Mouse (Mus musculus): Measurements from ENCODE around the gene B230118H07Rik.
A peak's percentile ranks its signal among the peaks of the same experiment; 100 is the strongest.

B230118H07Rik gene

DNA sequence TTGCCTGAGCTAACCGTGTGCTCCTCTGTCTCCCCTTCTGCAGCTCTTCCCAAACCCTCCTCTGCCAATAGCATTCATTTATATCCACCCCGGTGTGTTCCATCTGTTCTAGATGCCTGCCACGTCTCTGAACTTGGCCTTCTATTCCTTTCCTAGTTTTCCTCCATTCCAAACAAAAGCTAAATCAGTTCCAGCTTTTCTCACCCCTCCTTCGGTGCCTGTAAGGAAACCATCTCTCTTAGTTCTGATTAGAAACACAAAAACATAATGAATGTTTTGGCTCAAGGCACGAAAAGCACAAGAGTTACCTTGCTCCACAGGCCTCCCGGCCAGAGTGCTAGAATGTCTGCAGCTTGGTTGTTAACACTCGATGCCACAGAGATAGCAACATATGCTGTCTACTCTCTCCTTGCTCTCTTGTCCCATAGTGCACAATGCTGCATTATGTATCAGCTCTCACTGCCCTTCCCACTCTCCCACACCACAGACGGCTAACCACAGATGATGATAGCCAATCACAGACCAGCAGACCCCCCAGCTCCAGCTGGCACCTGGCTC is at the start of gene B230118H07Rik, which contains the start of gene Rag1:
Gene B230118H07Rik (minus strand): TSS at position 419 of the 558 bp plus-strand sequence.
Gene Rag1 (minus strand): TSS at position 388 of the 558 bp plus-strand sequence.
- DNase-seq: no peak

DNA sequence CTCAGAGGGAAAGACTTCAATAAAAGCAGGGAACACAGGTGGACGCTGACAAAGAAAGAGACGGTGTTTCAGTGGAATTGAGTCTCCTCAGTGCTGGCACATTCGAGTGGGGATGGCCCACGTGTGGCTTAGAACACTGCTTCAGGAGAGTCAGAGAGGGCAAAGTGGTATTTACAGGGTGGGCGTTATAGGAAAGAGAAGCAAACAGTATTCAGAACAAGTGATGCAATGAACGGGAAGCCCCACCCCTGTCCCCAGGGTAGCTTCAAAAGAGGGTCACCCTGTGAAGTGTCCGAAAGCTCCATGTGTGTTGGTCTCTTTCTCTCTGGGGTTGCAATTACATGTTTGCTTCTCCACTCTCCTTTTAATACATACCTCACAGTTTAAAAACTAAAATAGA is 46.3 kb upstream of the B230118H07Rik start:
- no peak for DNase-seq

DNA sequence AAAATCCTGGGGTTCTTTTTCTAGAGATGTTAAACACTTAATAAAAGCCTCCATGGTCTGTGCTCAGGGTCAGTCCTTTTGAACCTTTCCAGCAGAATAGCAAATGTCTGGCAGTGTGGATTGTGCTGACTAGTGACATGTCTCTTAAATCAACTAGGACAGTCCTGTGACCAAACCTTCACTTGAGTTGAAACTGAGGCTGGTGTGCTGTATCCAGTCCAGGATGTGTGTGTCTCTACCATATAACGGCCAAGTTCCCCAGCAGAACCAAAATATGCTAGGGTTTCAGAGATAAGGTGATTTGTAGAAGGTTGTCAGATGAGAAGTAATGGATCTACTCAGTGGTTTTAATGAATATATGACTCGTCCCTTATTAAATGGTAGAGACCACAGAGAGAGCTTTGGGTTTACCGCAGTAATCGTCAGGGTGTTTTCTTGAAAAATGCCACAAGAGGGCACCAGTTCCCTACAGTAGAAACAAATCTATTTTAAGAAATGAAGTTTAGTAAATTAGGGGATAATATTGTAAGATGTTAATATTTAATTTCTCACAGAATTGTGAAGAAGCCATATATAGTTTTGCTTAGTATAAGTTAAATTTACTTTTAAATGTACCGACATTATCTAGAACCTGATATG is 44.4 kb upstream of the B230118H07Rik start:
- DNase-seq: peak; percentile 27 to 51

DNA sequence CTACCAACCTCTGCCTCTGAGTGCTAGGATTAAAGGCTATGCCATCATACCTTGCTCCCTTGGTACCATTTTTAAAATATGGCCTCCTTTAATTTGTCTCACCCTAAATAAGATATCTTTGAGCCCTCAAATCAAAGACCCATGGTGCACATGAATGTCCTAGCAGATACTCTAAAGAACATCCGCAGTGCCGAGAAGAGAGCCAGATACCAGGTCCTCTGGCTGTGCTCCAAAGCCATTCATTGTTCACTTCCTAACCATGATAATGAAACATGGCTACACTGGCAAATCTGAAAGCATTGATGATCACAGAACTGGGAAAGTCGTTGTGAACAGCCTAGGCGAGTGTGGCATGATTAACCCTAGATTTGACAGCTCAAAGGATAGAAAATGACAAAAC is 43.7 kb upstream of the B230118H07Rik start:
- DNase-seq: no peak

DNA sequence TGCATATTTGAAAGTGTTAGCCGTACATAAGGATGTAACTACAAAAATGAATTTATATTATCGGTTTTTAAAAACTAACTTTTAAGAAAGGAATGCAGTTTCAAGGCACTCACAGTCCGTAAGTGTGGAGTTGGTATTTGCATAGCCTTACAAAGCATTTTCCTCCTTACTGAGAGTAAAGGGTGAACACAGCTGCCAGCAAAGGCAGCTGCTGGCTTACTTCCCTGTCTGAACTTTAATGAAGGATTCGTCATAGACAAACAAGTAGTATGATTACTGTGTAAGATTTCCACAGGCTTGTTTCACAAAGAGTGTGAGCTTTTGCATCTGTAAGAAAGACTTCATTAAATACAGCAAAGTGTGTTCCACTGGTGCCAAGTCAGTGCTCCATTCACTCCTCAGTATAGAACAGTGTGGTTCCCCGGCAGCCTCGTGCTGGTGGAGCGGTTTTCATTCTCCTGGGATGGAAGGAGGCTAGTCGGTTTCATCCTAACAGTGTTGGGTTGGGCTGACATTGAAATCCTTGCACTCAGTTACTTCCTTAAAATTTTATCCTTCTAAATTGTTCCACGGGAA is 41.0 kb upstream of the B230118H07Rik start:
- DNase-seq: no peak

DNA sequence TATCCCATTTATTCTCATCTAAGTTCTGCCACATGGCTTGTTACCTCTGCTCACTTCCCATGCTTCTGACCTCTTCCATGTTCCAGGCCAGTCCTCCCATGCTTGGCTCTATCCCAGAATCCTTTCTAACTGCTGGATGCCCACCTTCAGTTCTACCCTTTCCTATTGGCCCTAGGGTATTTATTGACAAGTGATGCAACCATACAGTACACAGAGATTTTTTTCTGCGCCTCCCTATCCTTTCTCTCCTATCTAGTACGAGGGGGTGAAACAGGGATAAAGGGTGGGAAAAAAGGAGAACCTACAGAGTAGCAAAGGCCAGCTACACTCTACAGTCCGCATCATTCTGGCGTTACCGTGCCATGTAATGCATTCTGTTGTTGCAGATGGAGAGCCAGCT is 38.7 kb upstream of the B230118H07Rik start:
- DNase-seq: no peak

DNA sequence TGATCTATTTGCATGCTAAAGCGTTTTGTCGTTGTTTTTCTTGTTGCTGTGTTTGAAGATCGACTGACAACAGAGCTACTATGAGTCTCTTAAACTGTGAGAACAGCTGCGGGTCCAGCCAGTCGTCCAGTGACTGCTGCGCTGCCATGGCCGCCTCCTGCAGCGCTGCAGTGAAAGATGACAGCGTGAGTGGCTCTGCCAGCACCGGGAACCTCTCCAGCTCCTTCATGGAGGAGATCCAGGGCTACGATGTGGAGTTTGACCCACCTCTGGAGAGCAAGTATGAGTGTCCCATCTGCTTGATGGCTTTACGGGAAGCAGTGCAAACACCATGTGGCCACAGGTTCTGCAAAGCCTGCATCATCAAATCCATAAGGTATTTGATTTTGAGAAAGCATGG is 35.1 kb upstream of the B230118H07Rik start:
- DNase-seq: peak; percentile 69 to 82

DNA sequence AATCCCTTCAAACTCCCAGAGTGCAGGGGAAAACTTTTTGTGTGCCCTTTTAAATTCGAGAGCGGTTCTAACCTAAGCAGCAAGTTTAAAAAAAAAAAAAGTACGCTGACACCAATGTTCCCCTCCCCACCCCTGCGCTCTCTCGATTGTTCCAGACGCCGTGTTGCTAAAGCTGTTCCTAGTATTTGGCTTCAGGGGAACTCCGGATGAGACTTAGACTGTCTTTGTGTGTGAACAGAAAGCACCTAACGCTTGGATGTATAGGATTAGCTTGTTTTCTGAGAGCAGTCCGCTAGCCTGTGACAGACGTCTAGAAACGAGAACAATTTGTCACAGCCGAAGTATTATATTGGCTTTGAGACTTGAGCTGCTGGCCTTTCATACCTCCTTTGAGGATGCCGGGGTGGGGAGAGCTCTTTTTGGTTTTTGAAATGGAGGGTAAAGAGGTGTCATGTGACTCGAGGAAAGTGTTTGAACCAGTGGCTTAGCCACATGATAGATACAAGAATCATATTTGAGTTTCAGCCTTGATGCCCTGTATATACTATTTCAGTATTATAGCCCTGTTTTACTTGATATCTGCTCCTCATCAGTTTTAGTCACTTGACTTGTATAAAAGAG is 29.9 kb upstream of the B230118H07Rik start:
- peak in 1 of 2 experiments; percentile 17 for DNase-seq

DNA sequence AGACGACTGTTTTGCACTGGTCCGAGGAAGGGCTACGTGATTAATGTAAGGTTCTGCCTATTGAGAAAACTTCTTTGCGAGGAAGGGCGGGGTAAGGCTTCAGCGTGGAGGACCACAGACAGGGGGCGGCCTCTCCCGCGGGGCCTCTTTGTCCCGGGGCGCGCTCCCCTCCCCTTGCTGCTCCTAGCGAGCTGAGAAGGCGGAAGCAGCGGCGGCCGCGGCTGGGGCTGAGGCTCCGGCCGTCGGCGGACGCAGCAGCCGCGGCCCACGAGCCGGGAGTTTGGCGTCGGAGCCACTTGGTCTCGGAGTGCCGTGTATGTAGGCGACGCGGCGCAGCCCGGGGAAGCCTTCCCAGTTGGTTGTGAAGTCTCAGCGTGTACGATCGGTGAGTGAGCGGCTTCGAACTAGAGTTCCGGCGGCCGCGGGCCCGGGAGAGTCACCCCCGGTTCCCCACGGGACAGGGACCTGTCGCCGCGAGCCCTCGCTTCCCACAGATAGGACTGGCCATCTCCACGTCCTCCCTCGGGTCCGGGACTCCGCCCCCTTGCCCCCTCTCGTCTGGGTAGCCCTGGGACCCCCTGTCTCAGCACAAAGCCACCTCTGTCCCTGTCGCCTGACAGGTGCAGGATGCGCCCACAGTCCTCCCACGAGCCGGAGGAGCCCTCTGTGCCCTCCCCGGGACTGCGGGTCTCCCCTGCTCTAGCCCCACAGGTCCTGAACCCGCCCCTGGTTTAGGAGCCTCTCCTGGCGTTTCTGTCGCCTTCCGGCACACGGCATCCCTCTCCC is 29.1 kb upstream of the B230118H07Rik start, which contains the start of gene Traf6:
Gene Traf6 (plus strand): TSS at position 194 of the 786 bp plus-strand sequence.
- DNase-seq: peak; percentile 88 to 95

DNA sequence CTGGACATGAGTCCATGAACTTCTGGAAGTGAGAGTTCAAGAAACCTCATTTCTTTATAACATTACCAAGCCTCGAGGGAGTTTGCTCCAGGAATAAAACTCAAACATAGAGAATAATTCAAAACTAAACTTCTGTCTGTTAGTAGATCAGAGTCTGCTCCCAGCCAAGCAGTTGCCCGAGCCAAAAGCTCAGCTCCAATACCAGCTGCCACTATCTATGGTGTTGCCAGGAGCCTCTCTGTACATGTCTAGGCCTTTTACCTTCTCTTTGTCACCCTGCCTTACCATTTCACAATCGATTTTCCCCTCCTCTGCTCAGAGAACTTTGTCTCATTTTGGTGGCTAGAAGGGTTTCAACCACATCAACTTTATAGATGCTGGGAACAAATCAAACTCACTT is 24.2 kb upstream of the B230118H07Rik start:
- no peak for DNase-seq

DNA sequence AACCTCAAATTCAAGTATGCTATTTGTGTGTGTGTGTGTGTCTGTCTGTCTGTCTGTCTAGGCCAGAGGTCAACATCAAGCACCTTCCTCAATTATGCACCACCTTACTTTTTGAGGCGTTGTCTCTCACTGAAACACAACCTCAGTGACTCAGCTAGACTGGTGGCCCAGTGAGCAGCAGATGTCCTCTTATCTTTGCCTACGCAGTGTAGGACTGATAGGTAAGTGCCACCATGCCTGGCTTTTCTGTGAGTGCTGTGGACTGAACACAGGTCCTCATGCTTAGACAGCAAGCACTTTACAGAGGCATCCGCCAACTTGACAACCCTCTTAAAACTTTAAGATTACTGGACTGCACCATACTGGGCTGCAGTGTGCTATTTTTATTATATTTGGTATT is 19.4 kb upstream of the B230118H07Rik start:
- DNase-seq: no peak

DNA sequence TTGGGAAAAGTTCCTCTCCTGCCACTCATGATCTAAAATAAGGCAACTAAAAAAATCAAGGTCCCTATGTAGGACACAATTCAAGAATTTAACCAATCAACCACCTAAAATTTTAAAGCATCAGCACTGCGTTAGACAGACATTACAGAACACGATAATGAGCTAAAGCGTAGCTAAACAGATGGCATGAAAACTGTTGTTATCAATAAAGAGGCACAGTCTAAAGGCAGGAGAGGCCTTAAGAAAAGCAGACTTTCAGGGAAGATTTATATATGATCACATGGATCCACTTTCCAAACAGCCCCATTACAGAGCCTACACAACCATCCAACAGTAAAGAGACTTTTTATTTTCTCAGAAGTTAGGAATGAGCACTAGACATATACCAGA is 16.4 kb upstream of the B230118H07Rik start:
- DNase-seq: no peak

DNA sequence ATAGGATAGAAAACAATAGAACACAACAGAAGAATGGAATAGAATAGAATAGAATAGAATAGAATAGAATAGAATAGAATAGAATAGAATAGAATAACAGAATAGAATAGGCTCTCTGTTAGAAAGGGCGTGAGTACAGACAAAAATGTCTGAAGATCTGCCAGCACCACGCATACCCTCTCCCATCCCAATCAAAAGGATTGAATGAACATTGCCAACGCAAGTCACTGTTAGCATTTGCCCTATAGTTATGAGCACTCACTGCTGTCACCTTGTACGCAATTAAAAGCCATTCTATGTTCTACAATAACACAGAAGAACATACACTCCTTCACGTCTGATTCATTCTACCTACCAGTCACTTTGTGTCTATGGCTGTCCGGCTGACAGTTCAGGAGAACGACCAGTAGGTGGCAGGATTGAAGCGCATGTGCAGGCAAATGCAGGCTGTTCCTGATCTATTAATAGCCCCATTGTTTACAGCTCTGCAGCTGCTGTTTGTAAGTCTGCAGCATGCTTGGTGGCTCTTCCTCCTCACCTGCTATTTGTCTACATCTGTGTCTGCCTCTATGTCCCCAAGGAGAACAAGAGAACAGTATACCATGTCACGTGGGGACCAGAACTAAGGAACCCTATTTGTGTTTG is 15.8 kb upstream of the B230118H07Rik start:
- DNase-seq: peak; percentile 80 to 88

DNA sequence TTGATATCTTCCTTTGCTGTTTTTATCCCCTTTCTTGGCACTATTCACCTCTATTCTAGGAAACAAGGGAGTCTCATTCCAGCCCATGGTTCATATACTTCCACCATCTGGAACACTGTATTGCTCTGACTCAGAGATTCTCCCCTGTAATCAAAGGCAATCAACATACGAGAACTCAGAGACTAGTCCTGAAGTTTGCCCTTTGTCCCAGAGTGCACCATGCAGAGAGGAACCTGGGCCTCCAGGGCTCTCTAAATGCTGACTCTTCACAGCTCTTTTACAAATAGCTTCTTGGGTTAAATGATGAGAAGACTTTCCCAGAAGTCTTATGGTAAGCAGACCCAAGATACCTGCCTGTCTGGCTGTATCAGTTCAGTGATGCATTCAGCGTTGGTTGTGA is 11.2 kb upstream of the B230118H07Rik start:
- peak; percentile 14 to 15 for DNase-seq

DNA sequence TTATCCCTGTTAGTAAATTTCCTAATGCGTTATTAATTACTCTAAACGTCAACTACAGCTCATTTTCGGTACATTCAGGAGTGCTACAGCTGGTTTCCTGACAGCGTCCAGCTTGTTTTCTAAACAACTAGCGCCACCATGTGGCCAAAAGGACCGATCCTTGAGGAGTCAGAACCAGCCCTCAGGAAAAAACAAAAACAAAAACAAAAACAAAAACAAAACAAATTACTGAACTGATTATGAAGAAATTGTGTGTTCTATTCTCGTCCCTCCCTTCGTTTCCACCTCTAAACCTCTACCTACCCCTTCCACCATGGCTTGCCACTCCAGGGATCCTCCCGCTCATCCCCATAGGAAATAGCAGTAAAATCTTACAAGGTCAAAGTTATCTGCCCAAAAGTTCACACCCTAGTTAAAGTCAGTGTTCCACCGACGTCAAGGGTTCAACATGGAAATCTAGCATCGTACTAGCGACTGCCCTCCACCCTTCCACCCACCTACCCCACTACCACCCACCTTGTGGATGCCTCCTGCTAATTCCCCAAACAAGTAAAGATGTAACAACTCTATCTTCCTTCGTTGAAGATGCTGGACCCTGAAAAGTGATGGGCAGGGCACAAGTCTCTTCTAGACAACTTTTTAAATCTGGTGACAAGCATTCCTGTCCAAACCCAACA is 3.7 kb upstream of the B230118H07Rik start:
- peak; percentile 73 to 93 for DNase-seq

DNA sequence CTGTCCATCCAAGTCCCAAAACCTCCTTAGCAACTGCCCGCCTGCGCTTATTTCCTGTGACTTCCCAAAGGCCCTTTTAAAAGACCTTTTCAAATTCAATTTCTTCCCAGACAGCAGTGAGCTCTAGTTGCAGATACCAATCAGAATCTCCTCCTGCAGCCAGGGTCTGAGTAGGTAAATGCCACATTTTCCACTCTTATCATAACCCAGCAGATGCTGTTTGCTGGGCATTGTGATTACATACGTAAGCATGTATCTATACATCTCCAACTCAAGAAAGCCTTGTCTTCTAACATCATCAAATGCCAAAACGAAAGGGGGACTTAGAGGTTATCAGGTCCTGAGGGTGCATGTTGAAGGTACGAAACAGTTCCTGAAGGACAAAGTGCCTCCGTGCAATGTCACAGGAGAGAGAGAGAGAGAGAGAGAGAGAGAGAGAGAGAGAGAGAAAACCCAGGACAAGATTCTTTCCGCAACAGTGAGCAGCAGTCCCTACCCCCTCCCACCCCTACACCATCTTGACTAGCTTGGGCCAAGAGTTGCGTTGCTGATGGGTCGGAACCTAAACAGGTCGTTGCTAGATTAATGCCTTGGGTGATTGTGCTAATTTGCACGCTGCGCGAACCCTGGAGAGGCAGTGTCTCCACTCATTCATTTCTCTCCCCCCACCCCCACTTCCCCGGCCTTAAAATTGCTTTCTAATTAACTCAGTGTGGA is 3.0 kb upstream of the B230118H07Rik start:
- DNase-seq: peak in 1 of 2 experiments; percentile 4

DNA sequence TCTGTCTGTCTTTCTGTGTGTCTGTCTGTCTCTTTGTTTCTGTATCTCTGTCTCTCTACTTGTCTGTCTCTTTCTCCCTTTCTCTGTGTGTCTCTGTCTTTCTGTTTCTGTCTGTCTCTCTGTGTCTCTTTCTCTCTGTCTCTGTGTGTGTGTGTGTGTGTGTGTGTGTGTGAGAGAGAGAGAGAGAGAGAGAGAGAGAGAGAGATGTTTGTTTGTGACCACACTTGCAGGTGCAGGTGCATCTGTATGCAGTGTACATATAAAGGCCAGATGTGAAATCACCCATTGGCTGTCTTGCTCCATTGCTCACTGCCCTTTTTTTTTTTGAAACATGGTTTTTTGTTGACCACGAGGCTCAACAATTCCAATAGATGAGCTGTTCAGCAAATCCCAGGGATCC is 1.1 kb upstream of the B230118H07Rik start:
- no peak for DNase-seq

DNA sequence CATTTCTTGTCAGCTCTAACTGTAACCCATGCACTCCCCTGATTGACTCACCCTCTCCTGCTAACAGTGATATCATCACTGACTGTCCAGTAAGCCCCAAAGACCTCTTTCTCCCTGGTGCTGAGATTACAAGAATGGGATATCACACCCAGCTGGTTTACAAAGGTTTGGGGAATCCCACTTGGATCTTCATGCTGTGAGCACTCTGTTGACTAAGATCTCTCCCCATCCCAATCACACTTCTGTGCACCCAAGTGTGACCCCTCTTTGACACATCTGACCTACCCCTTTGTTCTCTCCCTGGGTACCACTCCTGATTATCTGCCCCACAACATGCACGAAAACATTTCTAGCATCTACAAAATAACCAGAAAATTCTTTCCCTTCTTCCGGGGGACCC is 971 bp downstream of the B230118H07Rik start:
- DNase-seq: no peak

DNA sequence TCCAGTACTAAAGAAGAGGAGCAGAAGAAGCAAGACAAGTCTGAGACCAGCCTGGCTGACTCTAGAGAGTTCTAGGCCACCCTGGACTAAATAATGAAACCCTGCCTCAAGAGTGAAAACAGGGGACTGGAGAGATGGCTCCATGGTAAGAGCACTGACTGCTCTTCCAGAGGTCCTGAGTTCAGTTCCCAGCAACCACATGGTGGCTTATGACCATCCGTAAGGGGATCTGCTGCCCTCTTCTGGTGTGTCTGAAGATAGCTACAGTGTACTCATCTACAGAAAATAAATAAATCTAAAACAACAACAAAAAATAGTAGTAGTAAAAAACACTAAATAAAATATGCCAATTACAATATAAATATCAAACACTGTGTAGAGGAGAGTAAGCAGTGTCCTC is 3.5 kb downstream of the B230118H07Rik start:
- DNase-seq: no peak

DNA sequence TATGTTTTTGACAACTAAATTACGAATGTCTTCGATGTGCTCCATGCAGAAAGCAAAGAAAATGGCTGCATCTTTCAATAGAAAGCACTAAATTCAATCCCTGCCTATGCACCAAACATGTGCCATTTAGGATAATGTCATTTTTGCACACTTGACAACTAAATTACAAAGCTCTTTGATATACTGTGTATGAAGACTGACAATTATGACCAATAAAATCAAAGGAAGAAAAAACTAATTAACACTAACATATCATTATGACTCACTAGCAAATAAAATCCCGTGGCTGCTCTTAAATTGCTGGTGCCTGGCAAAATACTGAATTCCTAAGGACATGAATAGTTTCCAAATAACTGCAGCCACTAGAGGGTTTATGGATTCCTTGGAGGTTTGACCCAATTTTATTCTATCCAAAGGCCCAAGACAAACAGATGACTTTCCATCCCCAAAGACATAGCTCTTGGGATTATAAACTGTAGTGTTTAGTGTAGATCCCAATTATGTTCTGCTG is 9.4 kb downstream of the B230118H07Rik start:
- DNase-seq: no peak

All from kidney, postnatal 36 days (tissue).